Mouse (Mus musculus) cerebellum, postnatal 4 days (tissue): ENCODE measurements around the gene 1700037H04Rik.

Source experiments
- DNase-seq, 2 experiments: peaks; one replicate each; pipeline ENCODE4 v3.0.0; 2022; ENCODE audit warnings: low spot score in 2 of 2, mixed read lengths in 1 of 2

The 1700037H04Rik gene

GRCm38 (mm10) chr2:131146193-131147042 is 13.5 kb downstream of the 1700037H04Rik start:
- DNase-seq = no peak

GRCm38 (mm10) chr2:131145536-131145935 is 14.3 kb downstream of the 1700037H04Rik start:
- no peak for DNase-seq

- DNase-seq = no peak
Measured at GRCm38 (mm10) chr2:131145121-131145520, 14.8 kb downstream of the 1700037H04Rik start.

- no peak for DNase-seq
Measured at GRCm38 (mm10) chr2:131143007-131143780, 16.7 kb downstream of the 1700037H04Rik start.

GRCm38 (mm10) chr2:131142592-131142991 is 17.3 kb downstream of the 1700037H04Rik start:
- DNase-seq = peak in 1 of 2 experiments; percentile 62

GRCm38 (mm10) chr2:131141336-131141986 is 18.4 kb downstream of the 1700037H04Rik start:
- no peak for DNase-seq

- DNase-seq = no peak
Measured at GRCm38 (mm10) chr2:131140533-131140905, 19.4 kb downstream of the 1700037H04Rik start.

- no peak for DNase-seq
Measured at GRCm38 (mm10) chr2:131139886-131140532, 19.9 kb downstream of the 1700037H04Rik start.

- DNase-seq = no peak
Measured at GRCm38 (mm10) chr2:131139287-131139686, 20.6 kb downstream of the 1700037H04Rik start.

- DNase-seq = no peak
Measured at GRCm38 (mm10) chr2:131138760-131139159, 21.1 kb downstream of the 1700037H04Rik start.

GRCm38 (mm10) chr2:131138296-131138695 is 21.6 kb downstream of the 1700037H04Rik start:
- no peak for DNase-seq

- DNase-seq = no peak
Measured at GRCm38 (mm10) chr2:131135521-131136139, 24.3 kb downstream of the 1700037H04Rik start.

GRCm38 (mm10) chr2:131134826-131135400 is 25.0 kb downstream of the 1700037H04Rik start:
- no peak for DNase-seq

- DNase-seq = no peak
Measured at GRCm38 (mm10) chr2:131134381-131134780, 25.5 kb downstream of the 1700037H04Rik start.

GRCm38 (mm10) chr2:131132930-131133547 is 26.8 kb downstream of the 1700037H04Rik start, which contains the start of gene Gm11037:
Gene Gm11037, plus strand, starts transcription at chr2:131133497.
- no peak for DNase-seq

GRCm38 (mm10) chr2:131132111-131132888 is 27.6 kb downstream of the 1700037H04Rik start:
- no peak for DNase-seq

- DNase-seq = no peak
Measured at GRCm38 (mm10) chr2:131130849-131131248, 29.0 kb downstream of the 1700037H04Rik start.

- DNase-seq = no peak
Measured at GRCm38 (mm10) chr2:131129836-131130235, 30.0 kb downstream of the 1700037H04Rik start.

GRCm38 (mm10) chr2:131128636-131129157 is 31.2 kb downstream of the 1700037H04Rik start:
- DNase-seq = no peak
